Comparison of ENCODE assay signal across 8 mouse cellular contexts in the genomic region with DNA sequence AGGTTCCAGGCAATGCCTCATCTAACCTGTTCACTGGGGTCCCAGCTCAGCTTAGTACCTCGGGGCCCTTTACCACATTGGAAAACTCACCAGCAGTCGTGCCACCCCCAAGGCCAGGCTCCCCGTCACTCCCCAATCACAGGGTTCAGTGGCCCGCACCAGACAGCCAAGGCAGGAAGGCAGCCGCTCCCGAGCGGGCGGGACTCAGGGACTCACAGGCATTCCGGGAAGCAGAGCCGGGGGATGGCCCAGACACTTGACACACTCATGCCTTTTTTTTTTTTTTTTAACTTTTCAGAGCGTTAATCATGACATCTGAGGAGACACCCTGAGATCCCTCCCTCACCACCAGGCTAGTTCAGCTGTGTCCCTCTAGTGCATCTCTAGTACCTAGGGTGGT. TPM values are rescaled to one million over a fixed set of nuclear protein-coding genes. Genes with fewer than 3 reads are reported as not detected.
DNase-seq lines count a peak whose midpoint lies in the region; ATAC-seq and TF ChIP-seq lines count a peak whose summit lies in the region.

No protein-coding gene starts in this region.

- H3K4me2 ChIP-seq in midbrain, embryonic 16.5 days (ENCODE audit: low read length), result peak overlapping the region; percentile 86; the same call in 1 of the 2 replicates

- peak overlapping the region; percentile 97 for H3K4me3 ChIP-seq in heart, embryonic 10.5 days
- no peak overlapping the region for H3K4me3 ChIP-seq in midbrain, embryonic 16.5 days (ENCODE audit: low read depth, low read length)
- no peak overlapping the region; the same call in 1 of the 2 replicates for H3K4me3 ChIP-seq in layer of hippocampus, adult 2 months

- H3K9ac ChIP-seq in midbrain, embryonic 16.5 days (ENCODE audit: low read depth, low read length), result no peak overlapping the region

- 40% methylated on average over 11 of the region's 11 CpGs for WGBS in heart, embryonic 10.5 days
- 70% methylated on average over 11 of the region's 11 CpGs for WGBS in midbrain, embryonic 16.5 days

- ATAC-seq in midbrain, embryonic 16.5 days, result no peak
- ATAC-seq in CD4-positive, CD25-positive, alpha-beta regulatory T cell, adult 4 months, result no peak

- DNase-seq in 3134 (ENCODE audit: extremely low read depth, insufficient read length, low spot score) (peak; percentile 73), MN1 (ENCODE audit: low spot score) (peak; percentile 71)
- DNase-seq in heart, embryonic 10.5 days (ENCODE audit: low spot score), result no peak
- DNase-seq in kidney, postnatal 36 days, result peak; percentile 76
- DNase-seq in layer of hippocampus, adult 2 months (ENCODE audit: low spot score in 2 of 2), result no peak
- no peak for DNase-seq in thymus, adult 18-20 months

- H3K27ac ChIP-seq in heart, embryonic 10.5 days, result peak overlapping the region; percentile 94
- H3K27ac ChIP-seq in midbrain, embryonic 16.5 days (ENCODE audit: low read length), result no peak overlapping the region
- no peak overlapping the region for H3K27ac ChIP-seq in layer of hippocampus, adult 2 months

- no peaks in the 10 kb centered on the region for H3K9me3 ChIP-seq in heart, embryonic 10.5 days
- H3K9me3 ChIP-seq in midbrain, embryonic 16.5 days (replicated peaks; ENCODE audit: control insufficient read depth, low read length, poor library complexity, severe bottlenecking), result no peaks in the 10 kb centered on the region

- 0 out of 2 replicates have a peak, but pooled peaks cover 4% of the 10 kb centered on the region for H3K36me3 ChIP-seq in heart, embryonic 10.5 days
- H3K36me3 ChIP-seq in midbrain, embryonic 16.5 days (ENCODE audit: control insufficient read depth, insufficient read depth, low read length), result no peaks in the 10 kb centered on the region

- TF ChIP-seq CTCF in layer of hippocampus, adult 2 months (conservative IDR thresholded peaks at IDR 0.05), result no peak

- peaks cover 75% of the 10 kb centered on the region for H3K4me1 ChIP-seq in heart, embryonic 10.5 days
- H3K4me1 ChIP-seq in midbrain, embryonic 16.5 days (ENCODE audit: control insufficient read depth, insufficient read depth, low read length), result peaks cover 11% of the 10 kb centered on the region

- no peaks in the 10 kb centered on the region for H3K27me3 ChIP-seq in heart, embryonic 10.5 days (ENCODE audit: insufficient read depth, poor library complexity, severe bottlenecking)
- H3K27me3 ChIP-seq in midbrain, embryonic 16.5 days (ENCODE audit: control insufficient read depth, insufficient read depth, low read depth, low read length), result no peaks in the 10 kb centered on the region

RNA-seq across cellular contexts. Expression of a gene that starts 4.4 kb away (rescaled TPM):
- polyA plus RNA-seq in heart, embryonic 10.5 days (2016; fragmentation: Nextera tagmentation; extraction: Ambion mirVana), result 14.8 and 15.6 TPM in 2 replicates
- polyA plus RNA-seq in midbrain, embryonic 16.5 days (2015; fragmentation: Nextera tagmentation; extraction: Ambion mirVana), result 11.6 and 12.5 TPM in 2 replicates
- 10 to 100 TPM; 22.4 to 23.4 TPM for total RNA-seq in layer of hippocampus, adult 2 months (2021)
- 10 to 100 TPM; 28.4 to 54.8 TPM for polyA plus RNA-seq in CD4-positive, CD25-positive, alpha-beta regulatory T cell, adult 4 months (2017; shearing (Covaris generic))

RNA-seq across cellular contexts. Expression of a gene that starts 14.6 kb away (rescaled TPM):
- polyA plus RNA-seq in heart, embryonic 10.5 days (2016; fragmentation: Nextera tagmentation; extraction: Ambion mirVana), result 12.4 and 17.8 TPM in 2 replicates
- 14.2 and 15.4 TPM in 2 replicates for polyA plus RNA-seq in midbrain, embryonic 16.5 days (2015; fragmentation: Nextera tagmentation; extraction: Ambion mirVana)
- 10 to 100 TPM; 96.8 to 97.7 TPM for total RNA-seq in layer of hippocampus, adult 2 months (2021)
- 10 to 100 TPM; 19.2 to 30.7 TPM for polyA plus RNA-seq in CD4-positive, CD25-positive, alpha-beta regulatory T cell, adult 4 months (2017; shearing (Covaris generic))

RNA-seq across cellular contexts. Expression of a gene that starts 37.5 kb away (rescaled TPM):
- polyA plus RNA-seq in heart, embryonic 10.5 days (2016; fragmentation: Nextera tagmentation; extraction: Ambion mirVana), result 689 and 872 TPM in 2 replicates
- 433 and 454 TPM in 2 replicates for polyA plus RNA-seq in midbrain, embryonic 16.5 days (2015; fragmentation: Nextera tagmentation; extraction: Ambion mirVana)
- 100 to 1,000 TPM; 332 to 344 TPM for total RNA-seq in layer of hippocampus, adult 2 months (2021)
- 100 to 1,000 TPM; 303 to 370 TPM for polyA plus RNA-seq in CD4-positive, CD25-positive, alpha-beta regulatory T cell, adult 4 months (2017; shearing (Covaris generic))

RNA-seq across cellular contexts. Expression of a gene that starts 39.7 kb away (rescaled TPM):
- polyA plus RNA-seq in heart, embryonic 10.5 days (2016; fragmentation: Nextera tagmentation; extraction: Ambion mirVana), result 2.0 and 4.0 TPM in 2 replicates
- 70.3 and 81.6 TPM in 2 replicates for polyA plus RNA-seq in midbrain, embryonic 16.5 days (2015; fragmentation: Nextera tagmentation; extraction: Ambion mirVana)
- total RNA-seq in layer of hippocampus, adult 2 months (2021), result 100 to 1,000 TPM; 331 to 341 TPM
- 1 to 10 TPM; 1.3 to 1.4 TPM for polyA plus RNA-seq in CD4-positive, CD25-positive, alpha-beta regulatory T cell, adult 4 months (2017; shearing (Covaris generic))

RNA-seq across cellular contexts. Expression of a gene that starts 47.1 kb away (rescaled TPM):
- 16.1 and 24.4 TPM in 2 replicates for polyA plus RNA-seq in heart, embryonic 10.5 days (2016; fragmentation: Nextera tagmentation; extraction: Ambion mirVana)
- polyA plus RNA-seq in midbrain, embryonic 16.5 days (2015; fragmentation: Nextera tagmentation; extraction: Ambion mirVana), result 15.5 and 21.1 TPM in 2 replicates
- total RNA-seq in layer of hippocampus, adult 2 months (2021), result 10 to 100 TPM; 53.1 to 54.5 TPM
- 1 to 10 TPM; 4.6 to 8.2 TPM for polyA plus RNA-seq in CD4-positive, CD25-positive, alpha-beta regulatory T cell, adult 4 months (2017; shearing (Covaris generic))

Comparison
In these comparisons a context has a peak if more than half of its experiments do, and no peak if none do; other contexts are left out.
1. DNase-seq: peak in 3134 (single experiment), MN1 (single experiment) and kidney, postnatal 36 days (2 of 2); none in heart, embryonic 10.5 days (single experiment), layer of hippocampus, adult 2 months (0 of 2) and thymus, adult 18-20 months (0 of 2).